8 mouse cellular contexts compared by ENCODE assay signal in genomic region chr6:88242604-88243003, GRCm38 (mm10). TPM values are rescaled to one million over a fixed set of nuclear protein-coding genes. Genes with fewer than 3 reads are reported as not detected.
DNase-seq lines count a peak whose midpoint lies in the region; ATAC-seq and TF ChIP-seq lines count a peak whose summit lies in the region.

No protein-coding gene starts in this region.

- H3K4me1 ChIP-seq in hindbrain, postnatal 0 days (ENCODE audit: insufficient read depth, low read length): no peaks in the 10 kb centered on the region
- peaks cover 7% of the 10 kb centered on the region; the same call in 1 of the 2 replicates for H3K4me1 ChIP-seq in limb, embryonic 15.5 days
- H3K4me1 ChIP-seq in midbrain, embryonic 14.5 days (ENCODE audit: control insufficient read depth, insufficient read depth, low read length): 0 out of 2 replicates have a peak, but pooled peaks cover 5% of the 10 kb centered on the region

- H3K27ac ChIP-seq in hindbrain, postnatal 0 days: no peak overlapping the region
- no peak overlapping the region for H3K27ac ChIP-seq in limb, embryonic 15.5 days
- no peak overlapping the region for H3K27ac ChIP-seq in midbrain, embryonic 14.5 days (replicated peaks; ENCODE audit: low read depth, low read length)

- no peaks in the 10 kb centered on the region for H3K9me3 ChIP-seq in hindbrain, postnatal 0 days (ENCODE audit: low read length)
- no peaks in the 10 kb centered on the region for H3K9me3 ChIP-seq in limb, embryonic 15.5 days
- H3K9me3 ChIP-seq in midbrain, embryonic 14.5 days (ENCODE audit: control insufficient read depth, low read length): no peaks in the 10 kb centered on the region

- H3K9ac ChIP-seq in hindbrain, postnatal 0 days (replicated peaks; ENCODE audit: low read length): no peak overlapping the region
- no peak overlapping the region for H3K9ac ChIP-seq in limb, embryonic 15.5 days
- no peak overlapping the region for H3K9ac ChIP-seq in midbrain, embryonic 14.5 days (replicated peaks; ENCODE audit: low read length)

- H3K27me3 ChIP-seq in hindbrain, postnatal 0 days (ENCODE audit: insufficient read depth, low read length): no peaks in the 10 kb centered on the region
- H3K27me3 ChIP-seq in limb, embryonic 15.5 days: no peaks in the 10 kb centered on the region; the same call in 1 of the 2 replicates
- peaks cover 9% of the 10 kb centered on the region; the same call in 1 of the 2 replicates for H3K27me3 ChIP-seq in midbrain, embryonic 14.5 days (ENCODE audit: control insufficient read depth, insufficient read depth, low read length)

- 0 out of 2 replicates have a peak overlapping the region, but pooled peaks have one; percentile 10 for H3K4me2 ChIP-seq in hindbrain, postnatal 0 days (ENCODE audit: low read depth, low read length)
- no peak overlapping the region for H3K4me2 ChIP-seq in limb, embryonic 15.5 days
- no peak overlapping the region for H3K4me2 ChIP-seq in midbrain, embryonic 14.5 days (ENCODE audit: low read length)

- 5% methylated on average over 15 of the region's 15 CpGs for WGBS in hindbrain, postnatal 0 days
- 4% methylated on average over 15 of the region's 15 CpGs for WGBS in limb, embryonic 15.5 days
- WGBS in midbrain, embryonic 14.5 days: 2% methylated on average over 15 of the region's 15 CpGs

- no peak overlapping the region for H3K4me3 ChIP-seq in hindbrain, postnatal 0 days (ENCODE audit: low read length)
- 0 out of 2 replicates have a peak overlapping the region, but pooled peaks have one; percentile 7 for H3K4me3 ChIP-seq in limb, embryonic 15.5 days
- H3K4me3 ChIP-seq in midbrain, embryonic 14.5 days (replicated peaks; ENCODE audit: low read depth, low read length): no peak overlapping the region

- ATAC-seq in hindbrain, postnatal 0 days: peak; percentile 83
- ATAC-seq in limb, embryonic 15.5 days (ENCODE audit: insufficient number of reproducible peaks, low FRiP score, low TSS enrichment, low read depth): no peak
- peak; percentile 63; the same call in 1 of the 2 replicates for ATAC-seq in midbrain, embryonic 14.5 days (ENCODE audit: low FRiP score, low TSS enrichment)

- no peaks in the 10 kb centered on the region for H3K36me3 ChIP-seq in hindbrain, postnatal 0 days (ENCODE audit: insufficient read depth, low read length)
- no peaks in the 10 kb centered on the region for H3K36me3 ChIP-seq in limb, embryonic 15.5 days
- no peaks in the 10 kb centered on the region for H3K36me3 ChIP-seq in midbrain, embryonic 14.5 days (ENCODE audit: control insufficient read depth, insufficient read depth, low read length)

- peak; percentile 79 for TF ChIP-seq CTCF in hindbrain, postnatal 0 days (IDR thresholded peaks at IDR 0.05; ENCODE audit: low read depth)

- DNase-seq in ovary, adult 18-20 months (ENCODE audit: low spot score): peak; percentile 31
- no peak for DNase-seq in ovary, postnatal 10 days (ENCODE audit: low spot score)
- DNase-seq in embryo, embryonic 10 days (ENCODE audit: low spot score): peak; percentile 86
- peak; percentile 47 for DNase-seq in gastrocnemius, postnatal 25 days
- DNase-seq in hindbrain, postnatal 0 days (ENCODE audit: low spot score): peak; percentile 68
- DNase-seq in midbrain, embryonic 14.5 days: peak; percentile 71
- DNase-seq in testis, postnatal 10 days (ENCODE audit: low spot score): peak; percentile 79

RNA-seq across cellular contexts. Expression of gene Dnajb8, which starts 20.5 kb away (rescaled TPM):
- total RNA-seq in gastrocnemius, postnatal 25 days (2021): not detected
- not detected in 2 replicates for total RNA-seq in hindbrain, postnatal 0 days (2014; rRNA removed)
- not detected in 2 replicates for polyA plus RNA-seq in hindbrain, postnatal 0 days (2015; fragmentation: Nextera tagmentation; extraction: Ambion mirVana)
- polyA plus RNA-seq in limb, embryonic 15.5 days (2015; fragmentation: Nextera tagmentation; extraction: Ambion mirVana): not detected in 2 replicates
- polyA plus RNA-seq in midbrain, embryonic 14.5 days (2014; fragmentation: Nextera tagmentation; extraction: Ambion mirVana): not detected in 2 replicates

RNA-seq across cellular contexts. Expression of gene Gata2, which starts 48.9 kb away (rescaled TPM):
- 1 to 10 TPM; 4.4 to 6.3 TPM for total RNA-seq in gastrocnemius, postnatal 25 days (2021)
- 6.1 and 7.5 TPM in 2 replicates for total RNA-seq in hindbrain, postnatal 0 days (2014; rRNA removed)
- polyA plus RNA-seq in hindbrain, postnatal 0 days (2015; fragmentation: Nextera tagmentation; extraction: Ambion mirVana): 17.9 and 19.7 TPM in 2 replicates
- polyA plus RNA-seq in limb, embryonic 15.5 days (2015; fragmentation: Nextera tagmentation; extraction: Ambion mirVana): 21.8 and 21.9 TPM in 2 replicates
- 15.4 and 23.0 TPM in 2 replicates for polyA plus RNA-seq in midbrain, embryonic 14.5 days (2014; fragmentation: Nextera tagmentation; extraction: Ambion mirVana)
